Mouse (Mus musculus): ENCODE measurements around the gene Slpi. TPM values are rescaled to one million over a fixed set of nuclear protein-coding genes. Genes with fewer than 3 reads are reported as not detected.
A peak's percentile ranks its signal among the peaks of the same experiment; 100 is the strongest.

Gene Slpi
- polyA plus RNA-seq, 1 experiment from 2014 or later: not detected

DNA sequence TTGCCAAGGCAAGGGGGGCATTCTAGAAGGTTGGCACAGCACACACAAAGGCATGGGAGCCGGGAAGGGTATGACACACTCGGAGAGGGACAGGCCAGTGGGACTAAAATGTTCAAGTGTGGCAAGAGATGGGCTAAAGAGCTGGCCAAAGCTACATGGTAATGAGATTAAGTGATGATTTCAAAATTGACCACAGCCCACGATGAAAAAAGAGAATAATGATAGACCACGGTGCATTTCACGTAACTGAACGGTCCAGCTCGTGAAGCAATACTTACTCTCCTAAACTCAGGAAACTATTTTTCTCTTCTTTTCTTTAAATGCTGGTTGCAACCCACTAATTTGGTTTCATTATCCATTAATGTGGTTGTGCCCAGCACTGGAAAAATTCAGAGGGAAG, 7.2 kb upstream of the Slpi start:
- ATAC-seq (ENCODE audit: low FRiP score, low TSS enrichment) (no peak), DNase-seq (no peak)
- Histone ChIP-seq H3K4me1 (ENCODE audit: control insufficient read depth, insufficient read depth, low read length) (0 out of 2 replicates have a peak, but pooled peaks cover 2% of the 10 kb centered on the region), H3K9ac (replicated peaks; ENCODE audit: low read length) (no peak overlapping the region), H3K27ac (replicated peaks; ENCODE audit: low read depth, low read length) (no peak overlapping the region), H3K9me3 (ENCODE audit: control insufficient read depth, low read length) (no peaks in the 10 kb centered on the region), H3K27me3 (ENCODE audit: control insufficient read depth, insufficient read depth, low read length) (peaks cover 23% of the 10 kb centered on the region), H3K4me2 (ENCODE audit: low read length) (no peak overlapping the region), H3K36me3 (ENCODE audit: control insufficient read depth, insufficient read depth, low read length) (no peaks in the 10 kb centered on the region), H3K4me3 (replicated peaks; ENCODE audit: low read depth, low read length) (no peak overlapping the region)
- WGBS: 92% methylated on average over 7 of the region's 7 CpGs

DNA sequence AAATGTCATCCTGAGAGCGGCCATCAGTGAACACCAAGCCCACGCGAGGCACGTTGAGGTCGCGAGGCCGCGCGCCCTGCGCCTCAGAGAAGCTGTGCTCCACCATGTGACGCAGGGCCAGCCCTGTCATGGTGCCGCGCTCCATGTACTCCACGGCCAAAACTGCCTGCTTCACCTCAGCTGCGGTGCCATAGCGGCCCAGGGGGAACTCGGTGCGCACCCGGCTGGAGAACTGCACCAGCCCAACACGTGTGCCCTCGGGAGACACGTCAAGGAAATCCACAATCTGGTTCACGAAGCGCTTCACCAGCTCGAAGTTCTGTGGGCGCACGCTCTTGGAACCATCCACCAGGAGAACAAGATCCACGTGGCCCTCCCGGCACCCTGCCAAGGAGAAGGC, 4.2 kb upstream of the Slpi start:
- Histone ChIP-seq H3K9ac (replicated peaks; ENCODE audit: low read length) (no peak overlapping the region), H3K4me3 (replicated peaks; ENCODE audit: low read depth, low read length) (no peak overlapping the region), H3K36me3 (ENCODE audit: control insufficient read depth, insufficient read depth, low read length) (no peaks in the 10 kb centered on the region), H3K27me3 (ENCODE audit: control insufficient read depth, insufficient read depth, low read length) (peaks cover 9% of the 10 kb centered on the region; the same call in 1 of the 2 replicates), H3K9me3 (ENCODE audit: control insufficient read depth, low read length) (no peaks in the 10 kb centered on the region), H3K27ac (replicated peaks; ENCODE audit: low read depth, low read length) (no peak overlapping the region), H3K4me1 (ENCODE audit: control insufficient read depth, insufficient read depth, low read length) (peaks cover 3% of the 10 kb centered on the region; the same call in 1 of the 2 replicates), H3K4me2 (ENCODE audit: low read length) (no peak overlapping the region)
- WGBS: 79% methylated on average over 29 of the region's 29 CpGs
- ATAC-seq (ENCODE audit: low FRiP score, low TSS enrichment) (no peak), DNase-seq (no peak)

DNA sequence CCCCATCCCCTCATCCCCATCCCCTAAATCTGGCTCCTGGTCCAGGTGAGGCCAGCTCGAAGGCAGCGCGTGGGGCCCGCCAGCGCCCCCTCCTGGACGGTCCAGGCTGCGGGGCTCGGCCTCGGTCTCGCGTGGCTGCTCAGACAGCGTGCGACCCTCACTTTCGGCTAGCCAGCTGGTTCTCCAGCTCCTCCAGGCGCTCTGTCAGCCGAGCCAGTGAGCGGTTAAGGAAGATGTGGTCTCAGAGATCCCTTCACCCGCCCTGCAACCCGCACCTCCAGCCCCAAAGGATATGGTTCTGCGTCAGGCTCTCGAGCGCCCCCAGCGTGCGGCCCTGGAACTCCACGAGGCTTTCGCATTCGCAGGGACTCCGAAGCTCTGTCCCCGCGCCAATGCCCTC, 604 bp upstream of the Slpi start:
- Histone ChIP-seq H3K9me3 (ENCODE audit: control insufficient read depth, low read length) (no peaks in the 10 kb centered on the region), H3K4me2 (ENCODE audit: low read length) (peak overlapping the region; percentile 70), H3K27me3 (ENCODE audit: control insufficient read depth, insufficient read depth, low read length) (peaks cover 20% of the 10 kb centered on the region), H3K4me3 (replicated peaks; ENCODE audit: low read depth, low read length) (peak overlapping the region; percentile 47), H3K4me1 (ENCODE audit: control insufficient read depth, insufficient read depth, low read length) (peaks cover 10% of the 10 kb centered on the region; the same call in 1 of the 2 replicates), H3K27ac (replicated peaks; ENCODE audit: low read depth, low read length) (no peak overlapping the region), H3K36me3 (ENCODE audit: control insufficient read depth, insufficient read depth, low read length) (no peaks in the 10 kb centered on the region), H3K9ac (replicated peaks; ENCODE audit: low read length) (peak overlapping the region; percentile 52)
- ATAC-seq (ENCODE audit: low FRiP score, low TSS enrichment) (peak; percentile 59), DNase-seq (peak; percentile 92)
- WGBS: under 1% methylated on average over 30 of the region's 30 CpGs

DNA sequence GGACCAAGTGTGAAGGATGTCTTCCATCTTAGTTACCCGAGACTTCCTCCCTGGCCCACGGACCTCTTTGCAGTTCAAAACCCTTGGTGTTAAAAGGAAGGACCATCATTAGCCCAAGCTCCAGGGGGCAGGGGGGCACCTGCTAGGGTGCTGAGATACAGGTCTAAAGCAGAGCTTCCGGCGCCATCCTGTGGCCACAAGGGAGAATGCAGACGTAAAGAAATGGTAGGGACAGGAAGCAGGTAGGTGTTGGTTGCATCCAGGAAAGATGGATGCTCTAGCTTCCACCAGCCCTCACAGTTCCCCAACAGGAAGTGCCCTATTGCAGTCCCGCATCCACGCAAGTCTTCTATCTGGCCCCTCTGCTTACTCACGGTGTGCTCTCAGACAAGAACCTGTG, 1.9 kb downstream of the Slpi start:
- Histone ChIP-seq H3K36me3 (ENCODE audit: control insufficient read depth, insufficient read depth, low read length) (no peaks in the 10 kb centered on the region), H3K27me3 (ENCODE audit: control insufficient read depth, insufficient read depth, low read length) (peaks cover 20% of the 10 kb centered on the region), H3K4me1 (ENCODE audit: control insufficient read depth, insufficient read depth, low read length) (peaks cover 10% of the 10 kb centered on the region; the same call in 1 of the 2 replicates), H3K4me3 (replicated peaks; ENCODE audit: low read depth, low read length) (no peak overlapping the region), H3K4me2 (ENCODE audit: low read length) (no peak overlapping the region), H3K9ac (replicated peaks; ENCODE audit: low read length) (no peak overlapping the region), H3K9me3 (ENCODE audit: control insufficient read depth, low read length) (no peaks in the 10 kb centered on the region), H3K27ac (replicated peaks; ENCODE audit: low read depth, low read length) (no peak overlapping the region)
- 24% methylated on average over 8 of the region's 8 CpGs for WGBS
- peak; percentile 56 for DNase-seq
- no peak for ATAC-seq (ENCODE audit: low FRiP score, low TSS enrichment)

DNA sequence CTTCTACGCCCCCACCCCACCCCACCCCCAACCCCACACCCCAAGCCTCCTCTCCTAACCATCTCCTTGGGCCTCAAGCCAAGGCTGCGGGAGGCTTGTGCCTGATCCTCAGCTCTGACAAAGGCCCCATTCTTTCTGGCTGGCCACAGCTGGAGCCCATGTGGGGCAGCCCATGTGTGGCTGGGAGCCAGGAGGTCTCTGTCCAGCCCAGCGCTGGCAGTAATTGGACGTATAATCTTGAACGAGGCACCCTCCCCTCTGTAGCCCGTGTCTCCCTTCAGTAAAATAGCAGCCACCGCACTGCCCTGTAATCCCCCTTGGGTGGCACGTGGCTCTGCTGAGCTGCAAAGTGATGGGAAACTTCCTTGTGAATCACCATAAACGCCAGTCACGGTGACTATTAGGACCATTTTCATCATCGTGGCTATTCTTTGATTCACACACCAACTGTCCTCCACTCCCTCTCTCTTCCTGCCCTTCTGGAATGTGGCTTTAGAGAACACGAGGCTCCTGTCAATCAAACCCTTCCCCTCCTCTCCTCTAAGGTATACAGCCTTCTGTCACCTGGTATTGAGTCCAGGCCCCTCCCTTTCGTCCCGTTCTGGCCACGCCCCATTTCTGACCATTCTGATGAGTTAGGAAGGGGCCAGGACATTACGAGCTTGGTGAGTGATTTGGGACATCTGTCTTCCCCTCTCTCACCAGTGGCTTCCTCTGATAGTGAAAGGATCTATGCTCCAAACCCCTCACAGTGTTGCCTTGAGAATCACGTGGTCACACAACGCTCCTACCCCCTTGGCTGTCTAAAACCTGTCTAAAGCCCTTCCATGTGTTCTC, 2.8 kb downstream of the Slpi start:
- Histone ChIP-seq H3K9me3 (ENCODE audit: control insufficient read depth, low read length) (no peaks in the 10 kb centered on the region), H3K4me1 (ENCODE audit: control insufficient read depth, insufficient read depth, low read length) (peaks cover 10% of the 10 kb centered on the region; the same call in 1 of the 2 replicates), H3K9ac (replicated peaks; ENCODE audit: low read length) (no peak overlapping the region)

DNA sequence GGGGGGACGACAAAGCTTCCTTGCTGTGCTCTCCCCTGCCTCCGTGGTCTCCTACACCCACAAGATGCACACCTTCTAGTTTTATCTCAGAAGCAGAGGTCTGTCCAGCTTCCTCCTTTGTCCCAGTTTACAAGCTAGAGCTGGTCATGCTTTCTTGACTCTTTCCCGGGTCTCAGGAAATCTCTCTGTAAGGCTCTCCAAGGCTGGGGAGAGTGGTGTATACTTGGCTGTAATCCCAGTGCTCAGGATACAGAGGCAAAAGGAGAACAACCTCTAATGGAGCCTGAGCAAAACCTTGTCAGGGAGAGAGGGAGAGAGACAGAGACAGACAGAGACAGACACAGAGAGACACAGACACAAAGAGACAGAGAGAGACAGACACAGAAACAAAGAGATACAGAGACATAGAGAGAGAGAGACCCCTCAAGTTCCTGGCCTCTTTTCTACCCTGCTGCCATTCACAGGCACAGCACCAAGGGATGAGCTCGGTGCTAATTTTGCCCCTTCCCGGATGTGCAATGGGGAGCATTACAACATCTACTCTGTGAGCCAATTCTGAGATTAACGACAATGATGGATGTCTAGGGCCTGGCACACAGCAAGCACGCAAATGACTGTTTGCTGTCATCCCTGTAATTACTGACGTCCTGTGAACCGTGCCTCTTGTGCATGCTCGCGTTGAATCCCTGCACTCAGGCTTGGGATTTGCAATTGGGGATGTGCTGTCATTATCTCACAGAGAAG, 5.1 kb downstream of the Slpi start:
- H3K4me1 ChIP-seq (ENCODE audit: control insufficient read depth, insufficient read depth, low read length): 0 out of 2 replicates have a peak, but pooled peaks cover 7% of the 10 kb centered on the region
- WGBS: 66% methylated on average over 11 of the region's 11 CpGs
- ATAC-seq (ENCODE audit: low FRiP score, low TSS enrichment): no peak

More for the DNA sequence above, 2.8 kb downstream of the Slpi start:
- 6% methylated on average over 18 of the region's 18 CpGs for WGBS
- H3K27ac ChIP-seq (replicated peaks; ENCODE audit: low read depth, low read length): no peak overlapping the region
- no peaks in the 10 kb centered on the region for H3K36me3 ChIP-seq (ENCODE audit: control insufficient read depth, insufficient read depth, low read length)
- peak overlapping the region; percentile 30 for H3K4me2 ChIP-seq (ENCODE audit: low read length)
- ATAC-seq (ENCODE audit: low FRiP score, low TSS enrichment) (peak; percentile 78), DNase-seq (peak; percentile 78)
- no peak overlapping the region for H3K4me3 ChIP-seq (replicated peaks; ENCODE audit: low read depth, low read length)
- H3K27me3 ChIP-seq (ENCODE audit: control insufficient read depth, insufficient read depth, low read length): peaks cover 20% of the 10 kb centered on the region

DNA sequence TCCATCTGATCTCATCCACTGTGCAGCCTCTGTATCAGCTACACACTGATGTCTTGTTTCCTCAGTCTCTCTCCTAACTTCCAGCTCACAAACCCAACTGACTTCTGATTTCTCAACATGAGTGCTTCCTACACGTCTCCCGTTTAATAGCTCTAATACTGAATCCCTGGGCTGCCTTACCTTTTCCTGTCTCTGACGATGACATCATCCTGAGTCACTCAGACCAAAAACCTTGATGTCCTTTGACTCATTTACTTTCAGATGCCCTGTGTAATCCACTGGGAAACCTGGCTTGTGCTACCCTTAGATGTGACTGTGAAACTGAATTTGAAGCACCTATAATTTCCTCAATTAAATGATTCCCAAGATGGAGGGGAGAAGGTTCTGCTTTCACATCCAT, 5.9 kb downstream of the Slpi start:
- Histone ChIP-seq H3K4me3 (replicated peaks; ENCODE audit: low read depth, low read length) (no peak overlapping the region), H3K27ac (replicated peaks; ENCODE audit: low read depth, low read length) (no peak overlapping the region)
- WGBS: 91% methylated on average over 3 of the region's 3 CpGs

More for the DNA sequence above, 5.1 kb downstream of the Slpi start:
- Histone ChIP-seq H3K27ac (replicated peaks; ENCODE audit: low read depth, low read length) (no peak overlapping the region), H3K27me3 (ENCODE audit: control insufficient read depth, insufficient read depth, low read length) (peaks cover 18% of the 10 kb centered on the region), H3K4me2 (ENCODE audit: low read length) (no peak overlapping the region), H3K9me3 (ENCODE audit: control insufficient read depth, low read length) (no peaks in the 10 kb centered on the region), H3K9ac (replicated peaks; ENCODE audit: low read length) (no peak overlapping the region), H3K36me3 (ENCODE audit: control insufficient read depth, insufficient read depth, low read length) (no peaks in the 10 kb centered on the region), H3K4me3 (replicated peaks; ENCODE audit: low read depth, low read length) (no peak overlapping the region)
- no peak for DNase-seq

DNA sequence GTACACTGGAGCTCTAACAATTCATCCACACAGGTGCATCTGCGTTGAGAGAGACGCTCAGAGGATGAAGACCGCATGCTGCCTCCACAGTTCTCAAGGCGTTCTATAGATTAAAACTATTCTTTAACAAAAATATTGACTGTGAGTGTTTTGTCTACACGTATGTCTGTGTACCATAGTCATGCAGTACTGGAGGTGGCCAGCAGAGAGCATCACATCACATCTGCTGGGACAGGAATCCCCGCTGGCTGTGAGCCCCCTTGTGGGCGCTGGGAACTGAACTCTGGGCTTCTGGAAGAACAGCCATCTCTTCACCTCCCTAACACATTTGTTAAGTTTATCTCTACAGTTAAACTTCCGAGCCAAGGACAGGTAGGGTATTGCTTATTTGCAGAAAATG, 7.2 kb downstream of the Slpi start:
- ATAC-seq (ENCODE audit: low FRiP score, low TSS enrichment) (no peak), DNase-seq (no peak)
- no peaks in the 10 kb centered on the region for H3K27me3 ChIP-seq (ENCODE audit: control insufficient read depth, insufficient read depth, low read length)
- 77% methylated on average over 8 of the region's 8 CpGs for WGBS
- H3K27ac ChIP-seq (replicated peaks; ENCODE audit: low read depth, low read length): no peak overlapping the region
- H3K36me3 ChIP-seq (ENCODE audit: control insufficient read depth, insufficient read depth, low read length): no peaks in the 10 kb centered on the region
- H3K9me3 ChIP-seq (ENCODE audit: control insufficient read depth, low read length): no peaks in the 10 kb centered on the region
- H3K4me2 ChIP-seq (ENCODE audit: low read length): no peak overlapping the region
- 0 out of 2 replicates have a peak, but pooled peaks cover 7% of the 10 kb centered on the region for H3K4me1 ChIP-seq (ENCODE audit: control insufficient read depth, insufficient read depth, low read length)
- H3K4me3 ChIP-seq (replicated peaks; ENCODE audit: low read depth, low read length): no peak overlapping the region
- no peak overlapping the region for H3K9ac ChIP-seq (replicated peaks; ENCODE audit: low read length)

More for the DNA sequence above, 5.9 kb downstream of the Slpi start:
- H3K4me1 ChIP-seq (ENCODE audit: control insufficient read depth, insufficient read depth, low read length): 0 out of 2 replicates have a peak, but pooled peaks cover 7% of the 10 kb centered on the region
- H3K36me3 ChIP-seq (ENCODE audit: control insufficient read depth, insufficient read depth, low read length): no peaks in the 10 kb centered on the region
- H3K9ac ChIP-seq (replicated peaks; ENCODE audit: low read length): no peak overlapping the region
- no peaks in the 10 kb centered on the region for H3K9me3 ChIP-seq (ENCODE audit: control insufficient read depth, low read length)
- H3K27me3 ChIP-seq (ENCODE audit: control insufficient read depth, insufficient read depth, low read length): peaks cover 10% of the 10 kb centered on the region
- ATAC-seq (ENCODE audit: low FRiP score, low TSS enrichment): no peak
- H3K4me2 ChIP-seq (ENCODE audit: low read length): no peak overlapping the region
- no peak for DNase-seq
